Mouse (Mus musculus) ES-E14 (cell line): ENCODE data around the gene Lhfp. TPM values are rescaled to one million over a fixed set of nuclear protein-coding genes. Genes with fewer than 3 reads are reported as not detected.

Source experiments
- DNase-seq: peaks from one replicate; pipeline ENCODE4 v3.0.0-alpha.2; 2013; ENCODE audit warnings: low read depth, low spot score
- H3K27ac ChIP-seq: 2 replicates; pipeline ENCODE4 v1.5.1; 2012; ENCODE audit warnings: low read depth, mild to moderate bottlenecking, low read length, moderate library complexity, mixed read lengths; ENCODE audit not compliant: poor library complexity, insufficient read depth, severe bottlenecking
- H3K36me3 ChIP-seq: 2 replicates; pipeline ENCODE4 v1.6.1; 2012; ENCODE audit warnings: mild to moderate bottlenecking, low read length, moderate library complexity, mixed read lengths; ENCODE audit not compliant: control insufficient read depth, poor library complexity, insufficient read depth, severe bottlenecking
- H3K4me1 ChIP-seq, 2 experiments: fragments of 150-350 bp in 1 of 2; sonication (generic) in 1 of 2; 2 replicates each; pipeline ENCODE4 v1.6.1; 2012; ENCODE audit warnings: low read length in 2 of 2, mild to moderate bottlenecking in 1 of 2, mixed read lengths in 1 of 2; ENCODE audit not compliant: control insufficient read depth in 2 of 2, insufficient read depth in 2 of 2, poor library complexity in 1 of 2
- H3K4me3 ChIP-seq, 2 experiments: fragments of 150-350 bp in 1 of 2; sonication (generic) in 1 of 2; 2 replicates each; pipeline ENCODE4 v1.5.1; 2012; ENCODE audit warnings: low read length in 2 of 2, low read depth in 1 of 2, mild to moderate bottlenecking in 1 of 2, mixed read lengths in 1 of 2; ENCODE audit not compliant: insufficient read depth in 1 of 2, poor library complexity in 1 of 2, severe bottlenecking in 1 of 2
- H3K9ac ChIP-seq: 2 replicates; pipeline ENCODE4 v1.6.1; 2012; ENCODE audit warnings: low read depth, mild to moderate bottlenecking, low read length, mixed read lengths; ENCODE audit not compliant: poor library complexity, insufficient read depth, severe bottlenecking
- H3K9me3 ChIP-seq: fragments of 150-350 bp; sonication (generic); 2 replicates; pipeline ENCODE4 v1.6.1; 2012; ENCODE audit warnings: low read depth, mild to moderate bottlenecking, low read length; ENCODE audit not compliant: control insufficient read depth, insufficient read depth
- CHD2 ChIP-seq: IDR thresholded peaks from 2 replicates; pipeline ENCODE4 v1.6.1; 2014; ENCODE audit warnings: mild to moderate bottlenecking, low read depth, low read length, inconsistent platforms
- HCFC1 ChIP-seq: IDR thresholded peaks from 2 replicates; pipeline ENCODE4 v1.6.1; 2012; ENCODE audit warnings: low read length, inconsistent platforms, borderline replicate concordance; ENCODE audit not compliant: insufficient read depth
- MAFK ChIP-seq: IDR thresholded peaks from 2 replicates; pipeline ENCODE4 v1.6.1; 2014; ENCODE audit warnings: mild to moderate bottlenecking, low read depth, low read length, inconsistent platforms; ENCODE audit not compliant: insufficient read depth
- ZC3H11A ChIP-seq: IDR thresholded peaks from 2 replicates; pipeline ENCODE4 v1.6.1; 2012; ENCODE audit warnings: low read depth, mild to moderate bottlenecking, inconsistent platforms, low read length, borderline replicate concordance
- ZNF384 ChIP-seq: IDR thresholded peaks from 2 replicates; pipeline ENCODE4 v1.6.1; 2012; ENCODE audit warnings: low read depth, low read length, inconsistent platforms
- in situ Hi-C, 2 experiments: fragments of 600-800 bp; cut with MboI; formaldehyde crosslinking; loops; one replicate each; pipeline ENCODE4 v1.15.1; 2025; ENCODE audit warnings: low sequenced_read_pairs in 2 of 2, inconsistent platforms in 1 of 2; ENCODE audit not compliant: unreplicated experiment in 2 of 2
- total RNA-seq: library from RNA; depleted of rRNA; stranded (reverse); fragments of 300-350 nt; gene quantifications from 2 replicates; pipeline ENCODE4 v1.2.3, GENCODE M21; 2012

Gene Lhfp
- total RNA-seq, 1 experiment, result 20.2 TPM

- Histone ChIP-seq H3K9me3 (no peaks in the 10 kb centered on the region), H3K9ac (no peak overlapping the region), H3K27ac (no peak overlapping the region), H3K36me3 (no peaks in the 10 kb centered on the region), H3K4me3 (no peak overlapping the region), H3K4me1 (no peaks in the 10 kb centered on the region)
- in situ Hi-C loops, result no loop called here
- no peak for DNase-seq
- TF ChIP-seq ZNF384, result no peak
- TF ChIP-seq ZC3H11A, result no peak
- TF ChIP-seq MAFK, result no peak
- no peak for TF ChIP-seq HCFC1
- no peak for TF ChIP-seq CHD2
Observed at GRCm38 (mm10) chr3:53074264-53074663, 32.9 kb downstream of the Lhfp start.

GRCm38 (mm10) chr3:53074761-53075160, 33.4 kb downstream of the Lhfp start:
- no peak for TF ChIP-seq ZNF384
- no peak for TF ChIP-seq CHD2
- TF ChIP-seq ZC3H11A, result no peak
- TF ChIP-seq MAFK, result no peak
- no peak for TF ChIP-seq HCFC1
- H3K27ac ChIP-seq, result no peak overlapping the region
- DNase-seq, result no peak
- no peaks in the 10 kb centered on the region for H3K4me1 ChIP-seq
- H3K9me3 ChIP-seq, result no peaks in the 10 kb centered on the region
- in situ Hi-C loops, result no loop called here
- no peak overlapping the region for H3K9ac ChIP-seq
- no peak overlapping the region for H3K4me3 ChIP-seq
- no peaks in the 10 kb centered on the region for H3K36me3 ChIP-seq

GRCm38 (mm10) chr3:53080286-53080685, 39.0 kb downstream of the Lhfp start:
- DNase-seq, result no peak
- Histone ChIP-seq H3K9ac (no peak overlapping the region), H3K36me3 (no peaks in the 10 kb centered on the region), H3K4me1 (no peaks in the 10 kb centered on the region), H3K27ac (no peak overlapping the region; the same call in 1 of the 2 replicates), H3K4me3 (no peak overlapping the region), H3K9me3 (no peaks in the 10 kb centered on the region)
- in situ Hi-C loops, result no loop called here
- no peak for TF ChIP-seq CHD2
- no peak for TF ChIP-seq HCFC1
- no peak for TF ChIP-seq ZNF384
- no peak for TF ChIP-seq ZC3H11A
- TF ChIP-seq MAFK, result no peak

GRCm38 (mm10) chr3:53080710-53081109, 39.4 kb downstream of the Lhfp start:
- in situ Hi-C loops, result no loop called here
- no peak for TF ChIP-seq ZNF384
- TF ChIP-seq ZC3H11A, result no peak

GRCm38 (mm10) chr3:53083717-53084116, 42.4 kb downstream of the Lhfp start:
- DNase-seq, result no peak
- no peaks in the 10 kb centered on the region for H3K4me1 ChIP-seq
- no peak overlapping the region for H3K9ac ChIP-seq
- H3K9me3 ChIP-seq, result no peaks in the 10 kb centered on the region
- H3K27ac ChIP-seq, result no peak overlapping the region
- in situ Hi-C loops, result no loop called here
- H3K4me3 ChIP-seq, result no peak overlapping the region
- TF ChIP-seq MAFK, result no peak
- H3K36me3 ChIP-seq, result no peaks in the 10 kb centered on the region

More at GRCm38 (mm10) chr3:53080710-53081109, 39.4 kb downstream of the Lhfp start:
- H3K36me3 ChIP-seq, result no peaks in the 10 kb centered on the region
- H3K9me3 ChIP-seq, result no peaks in the 10 kb centered on the region
- no peak overlapping the region for H3K4me3 ChIP-seq
- no peak overlapping the region; the same call in 1 of the 2 replicates for H3K27ac ChIP-seq
- H3K4me1 ChIP-seq, result no peaks in the 10 kb centered on the region
- H3K9ac ChIP-seq, result no peak overlapping the region
- DNase-seq, result no peak
